Mouse (Mus musculus): ENCODE results near the gene Ces1b. TPM values are rescaled to one million over a fixed set of nuclear protein-coding genes. Genes with fewer than 3 reads are reported as not detected.

Gene Ces1b
- not detected for total RNA-seq (2023)

GRCm38 (mm10) chr8:93079887-93080286 is at the start of gene Ces1b:
TSS of gene Ces1b (minus strand) at chr8:93080017.

GRCm38 (mm10) chr8:93048092-93048491 is 31.7 kb downstream of the Ces1b start, which contains the start of gene Ces1a:
TSS of gene Ces1a (minus strand) at chr8:93048192.

Other genes with a start within 250 kb of the Ces1b start
- gene Lpcat2, start 224.7 kb downstream of the Ces1b start, total RNA-seq (2023) = 1 to 10 TPM; 1.5 to 2.6 TPM
- not detected for gene Capns2, start 178.6 kb downstream of the Ces1b start, total RNA-seq (2023)
- not detected for gene Slc6a2, start 119.9 kb downstream of the Ces1b start, total RNA-seq (2023)
- not detected for gene Ces1a, start 31.8 kb downstream of the Ces1b start, total RNA-seq (2023)
- gene Ces1c, start 51.3 kb upstream of the Ces1b start, total RNA-seq (2023) = not detected
- gene Ces1d, start 117.8 kb upstream of the Ces1b start, total RNA-seq (2023) = not detected
- gene Ces1e, start 149.6 kb upstream of the Ces1b start, total RNA-seq (2023) = not detected
- not detected for gene Ces1f, start 199.7 kb upstream of the Ces1b start, total RNA-seq (2023)